Mouse (Mus musculus): ENCODE results near the gene Gga3.

Gene Gga3

DNA sequence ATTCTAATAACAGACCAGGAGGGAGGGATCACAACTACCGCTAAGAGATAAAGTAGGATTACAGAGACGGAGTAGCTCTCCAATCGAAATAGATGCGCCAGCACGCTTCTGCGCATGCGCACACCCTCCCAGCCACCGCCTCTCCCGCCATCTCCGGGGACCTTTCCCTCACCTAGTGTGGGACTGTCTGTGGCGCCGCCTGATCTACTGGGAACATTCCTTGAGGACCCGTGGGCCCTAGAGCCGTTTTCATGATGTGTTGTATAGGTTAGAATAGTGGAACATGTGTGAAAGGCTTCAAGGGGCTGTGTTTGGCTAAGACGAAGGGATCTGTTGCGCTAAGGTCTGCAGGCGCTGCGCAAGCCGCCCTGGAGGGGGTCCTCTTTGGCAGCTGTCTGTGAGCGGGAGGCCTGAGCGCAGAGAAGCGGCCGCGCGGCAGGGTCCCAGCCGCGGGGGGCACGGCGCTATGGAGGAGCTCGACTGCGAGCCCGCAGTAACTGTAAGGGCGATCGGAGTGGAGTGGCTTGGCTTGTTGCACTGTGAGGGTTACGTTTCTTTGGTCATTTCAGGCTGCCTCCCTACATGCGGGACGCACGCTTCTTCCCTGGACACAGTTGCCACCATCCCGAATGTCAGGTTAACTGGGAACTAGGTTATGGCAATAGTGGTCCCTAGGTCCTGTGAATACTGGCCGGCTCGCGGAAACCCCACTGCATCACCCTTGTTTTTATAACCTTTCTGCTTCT, 39.6 kb downstream of the Gga3 start, which contains the start of gene Nup85:
TSS of gene Nup85 (plus strand) at position 371 of the 746 bp plus-strand sequence.
- DNase-seq (ENCODE audit: low spot score in 2 of 2), result peak; percentile 97 to 98

DNA sequence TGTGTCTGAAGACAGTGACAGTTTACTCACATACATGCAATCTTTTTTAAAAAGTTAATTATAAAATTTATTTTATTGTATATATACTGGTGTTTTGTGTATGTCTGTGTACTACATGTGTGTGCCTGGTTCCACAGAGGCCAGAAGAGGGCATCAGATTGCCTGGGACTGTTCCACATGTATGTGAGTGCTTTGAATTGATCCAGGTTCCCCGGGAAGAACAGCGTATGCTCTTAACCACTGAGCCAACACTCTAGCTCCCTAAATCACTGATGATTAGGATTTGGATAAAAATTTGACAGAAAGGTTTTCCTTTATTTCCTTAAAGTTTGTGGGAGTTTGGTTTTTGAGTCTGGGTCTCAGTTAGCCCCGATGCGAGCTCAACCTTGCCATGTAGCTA, 40.4 kb downstream of the Gga3 start:
- no peak for DNase-seq (ENCODE audit: low spot score in 2 of 2)

DNA sequence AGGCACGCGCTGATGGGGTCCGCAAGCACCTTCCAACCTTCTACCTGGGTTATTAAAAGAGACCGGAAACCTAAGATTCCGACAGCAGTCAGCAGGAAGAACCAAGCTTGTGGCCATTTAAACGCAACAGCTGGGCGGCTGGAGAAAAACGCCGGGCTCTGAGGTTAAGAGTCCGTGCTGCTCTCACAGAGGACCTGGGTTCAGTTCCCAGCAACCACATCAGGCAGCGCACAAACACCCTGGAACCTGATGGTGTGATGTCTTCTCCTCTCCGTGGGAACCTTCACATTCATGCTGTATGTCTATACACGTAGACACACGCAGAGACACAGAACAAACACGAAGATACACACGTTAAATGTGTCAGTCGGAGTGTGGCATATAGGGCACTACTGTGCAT, 48.1 kb downstream of the Gga3 start:
- DNase-seq (ENCODE audit: low spot score in 2 of 2), result no peak

DNA sequence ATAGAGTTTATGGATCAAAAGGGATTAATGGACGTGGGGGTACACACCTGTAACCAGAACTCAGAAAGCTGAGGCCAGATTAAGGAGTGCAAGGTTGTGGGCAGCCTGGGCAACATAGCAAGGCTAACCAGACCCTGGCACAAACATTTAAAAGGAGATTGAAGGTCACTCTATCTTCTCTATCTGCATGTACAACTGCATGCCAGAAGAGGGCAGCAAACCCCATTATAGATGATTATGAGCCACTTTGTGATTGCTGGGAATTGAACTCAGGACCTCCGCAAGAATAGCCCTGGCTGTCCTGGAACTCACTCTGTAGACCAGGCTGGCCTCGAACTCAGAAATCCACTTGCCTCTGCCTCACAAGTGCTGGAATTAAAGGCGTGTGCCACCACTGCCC, 51.1 kb downstream of the Gga3 start:
- no peak for DNase-seq (ENCODE audit: low spot score in 2 of 2)

DNA sequence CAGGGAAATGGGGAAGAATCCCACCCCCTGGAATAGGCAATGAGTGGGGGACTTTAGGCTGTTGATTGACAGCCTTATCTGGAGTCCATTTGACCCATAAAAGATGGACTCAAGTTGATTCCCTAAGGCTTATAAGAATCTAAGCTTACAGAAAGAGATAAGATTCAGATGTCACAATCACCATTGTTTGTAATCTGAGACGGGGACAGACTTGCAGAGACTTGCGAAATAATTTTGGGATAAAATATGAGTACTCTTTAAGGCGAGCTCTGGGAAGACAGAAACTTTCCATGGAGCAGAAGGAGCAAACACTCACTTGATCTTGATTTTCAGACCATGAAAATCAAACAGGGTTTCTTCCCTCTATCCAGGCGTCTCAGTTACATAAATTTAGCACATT, 60.3 kb downstream of the Gga3 start:
- no peak for DNase-seq (ENCODE audit: low spot score in 2 of 2)

DNA sequence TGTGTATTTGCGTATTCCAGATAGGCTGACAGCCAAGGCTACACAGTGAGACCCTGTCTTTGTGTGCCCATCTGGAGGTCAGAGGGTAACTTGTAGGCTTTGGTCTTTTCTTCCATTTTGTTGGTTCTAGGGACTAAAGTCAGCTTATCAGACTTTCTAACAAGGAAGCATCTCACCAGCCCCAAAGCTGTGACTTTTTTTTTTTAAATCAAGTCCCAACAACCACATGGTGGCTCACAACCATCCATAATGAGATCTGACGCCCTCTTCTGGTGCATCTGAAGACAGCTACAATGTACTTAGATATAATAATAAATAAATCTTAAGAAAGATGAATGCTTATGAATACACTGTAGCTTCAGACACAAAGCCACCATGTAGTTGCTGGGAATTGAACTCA, 65.8 kb downstream of the Gga3 start:
- DNase-seq (ENCODE audit: low spot score in 2 of 2), result no peak

DNA sequence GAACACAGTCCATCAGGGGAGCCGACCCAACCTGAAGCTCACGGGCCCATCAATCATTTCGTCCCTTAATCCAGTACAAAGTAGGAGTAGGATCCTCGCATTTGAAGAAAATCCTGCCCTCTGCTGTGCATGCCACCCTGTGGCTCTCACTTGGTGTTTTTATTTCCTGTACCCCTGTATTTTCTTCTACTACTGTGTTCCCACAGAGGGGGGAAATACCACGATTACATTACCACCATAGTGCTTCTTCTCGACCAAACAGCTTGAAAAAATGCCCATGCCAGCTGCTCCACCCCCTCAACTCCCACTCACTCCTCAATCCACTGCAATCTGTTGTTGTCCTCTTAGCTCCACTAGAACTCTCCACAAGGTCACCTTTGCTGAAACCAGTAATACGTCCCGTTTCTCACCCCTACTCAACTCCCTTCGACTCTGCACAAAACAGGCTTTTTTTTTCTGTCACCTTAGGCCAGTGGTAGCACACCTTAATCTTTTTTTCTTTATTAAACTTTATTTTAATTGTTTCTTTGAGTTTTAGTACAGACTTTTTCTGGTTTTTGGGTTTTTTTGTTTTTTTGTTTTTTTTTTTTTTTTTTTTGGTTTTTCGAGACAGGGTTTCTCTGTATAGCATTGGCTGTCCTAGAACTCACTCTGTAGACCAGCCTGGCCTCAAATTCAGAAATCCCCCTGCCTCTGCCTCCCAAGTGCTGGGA, 66.8 kb downstream of the Gga3 start:
- DNase-seq (ENCODE audit: low spot score in 2 of 2), result peak; percentile 64 to 68

DNA sequence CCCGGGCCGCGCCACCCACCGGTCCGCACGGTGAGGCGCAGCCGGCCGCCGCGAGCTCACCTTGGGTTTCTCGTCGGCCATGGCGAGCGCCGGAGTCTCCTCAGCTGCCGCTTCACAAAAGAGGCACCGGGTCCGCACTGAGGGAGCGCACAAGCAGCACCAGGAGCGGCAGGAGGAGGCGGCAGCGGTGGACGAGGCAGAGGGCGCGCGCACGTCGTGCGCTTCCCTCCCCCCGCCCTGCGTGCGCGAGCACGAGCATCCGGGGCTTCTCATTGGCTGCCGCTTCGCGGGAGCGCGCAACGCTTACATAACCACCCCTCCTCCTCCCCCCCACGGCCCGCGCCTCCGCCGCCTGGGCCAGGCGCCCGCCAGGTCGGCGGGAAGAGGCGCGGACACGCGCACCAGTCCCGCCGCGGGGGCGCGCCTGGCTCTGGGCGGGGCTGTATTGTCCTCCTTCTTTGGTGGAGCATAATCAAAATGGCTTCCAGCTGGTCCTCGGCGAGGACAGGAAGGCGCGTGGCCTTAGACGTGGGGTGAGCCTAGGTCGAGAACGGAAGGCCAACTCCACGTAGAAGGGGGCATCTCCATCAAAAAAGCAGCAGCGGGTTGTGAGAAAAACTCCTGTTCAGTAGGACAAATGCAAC, 67.7 kb downstream of the Gga3 start, which contains the start of gene Sumo2:
TSS of gene Sumo2 (minus strand) at position 239 of the 644 bp plus-strand sequence.
- peak; percentile 95 to 98 for DNase-seq (ENCODE audit: low spot score in 2 of 2)

DNA sequence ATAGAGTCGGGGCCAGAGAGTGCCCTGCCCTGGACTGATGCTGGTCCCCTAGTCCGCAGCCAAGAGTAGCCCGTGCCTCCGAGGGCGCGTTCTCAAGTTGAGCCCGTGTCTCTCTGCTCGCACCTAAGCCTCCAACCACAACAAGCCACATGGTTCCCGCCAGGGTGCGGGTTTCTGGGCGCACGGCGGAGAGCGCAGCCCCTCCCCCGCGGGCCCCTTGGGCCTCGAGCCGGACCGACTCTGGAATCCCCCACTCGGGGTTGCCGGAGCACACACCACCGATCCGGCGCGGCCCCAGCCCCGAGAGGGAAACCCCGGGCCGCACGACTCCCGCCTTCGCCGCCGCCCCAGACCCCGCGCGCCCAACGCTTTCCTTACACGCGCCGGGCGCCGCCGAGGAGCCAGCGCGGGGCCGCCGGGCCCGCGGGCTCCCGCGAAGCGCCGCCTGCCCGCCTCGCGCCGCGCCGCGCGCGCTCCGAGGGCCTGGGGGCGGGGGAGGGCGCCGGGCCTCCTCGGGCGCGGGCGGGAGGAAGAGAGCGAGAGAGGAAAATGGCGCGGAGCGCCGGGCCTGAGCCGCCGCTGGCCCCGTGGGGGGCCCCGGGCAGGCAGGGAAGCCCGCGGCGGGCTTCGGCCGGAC, 68.3 kb downstream of the Gga3 start:
- peak; percentile 43 to 52 for DNase-seq (ENCODE audit: low spot score in 2 of 2)

DNA sequence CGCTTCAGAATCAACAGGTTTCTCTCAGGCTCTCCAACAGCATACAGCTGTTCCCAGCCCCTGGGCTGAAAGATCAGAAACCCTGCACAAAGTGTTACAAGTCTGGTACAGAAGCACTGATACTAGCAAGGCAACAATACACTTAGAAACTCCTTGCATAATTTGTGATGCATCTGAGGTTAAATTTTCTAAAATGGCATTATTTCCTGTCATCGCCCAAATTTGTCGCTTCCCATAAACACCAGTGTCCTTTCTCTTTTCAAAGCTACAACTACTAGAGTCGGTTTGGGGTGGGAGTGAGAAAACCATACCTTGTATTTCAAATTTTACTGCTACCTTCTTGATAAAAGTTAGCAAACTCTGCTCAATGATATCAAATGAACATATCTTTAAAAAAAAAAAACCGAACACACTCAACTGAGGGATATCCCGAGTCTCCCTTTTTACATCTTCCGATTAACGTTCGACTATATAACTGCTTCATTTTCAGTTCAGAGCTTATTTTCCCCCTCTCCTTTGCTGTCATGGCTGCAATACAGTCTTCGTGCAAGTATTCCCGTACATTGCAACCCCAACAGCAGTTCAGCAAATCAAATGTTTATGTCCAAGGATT, 69.0 kb downstream of the Gga3 start:
- no peak for DNase-seq (ENCODE audit: low spot score in 2 of 2)

Measured in right cerebral cortex, adult 2 months (tissue).